Mouse (Mus musculus) liver, embryonic 11.5 days (tissue): ENCODE measurements around the gene Plekha6. TPM values are rescaled to one million over a fixed set of nuclear protein-coding genes. Genes with fewer than 3 reads are reported as not detected.
A peak's percentile ranks its signal among the peaks of the same experiment; 100 is the strongest.

Experiments
- ATAC-seq: fragments of 200-750 bp; cut with Nextera tagmentation; replicated peaks from 2 replicates; pipeline ENCODE4 v1.8.0; 2017; ENCODE audit warnings: moderate number of reproducible peaks, mild to moderate bottlenecking, moderate TSS enrichment, moderate library complexity; ENCODE audit not compliant: low FRiP score
- DNase-seq: peaks from one replicate; pipeline ENCODE4 v3.0.0-alpha.2; 2017; ENCODE audit warnings: low spot score
- H3K27ac ChIP-seq: fragments of 300-500 bp; sonication (generic); 2 replicates; pipeline ENCODE4 v1.5.1; 2014; ENCODE audit warnings: mild to moderate bottlenecking, low read depth, low read length, control low read depth
- H3K27me3 ChIP-seq: fragments of 300-500 bp; sonication (generic); replicated peaks from 2 replicates; pipeline ENCODE4 v1.6.1; 2014; ENCODE audit warnings: low read length, mixed read lengths; ENCODE audit not compliant: control insufficient read depth, insufficient read depth
- H3K36me3 ChIP-seq: fragments of 300-500 bp; sonication (generic); 2 replicates; pipeline ENCODE4 v1.6.1; 2014; ENCODE audit warnings: mild to moderate bottlenecking, low read length, moderate library complexity, mixed read lengths; ENCODE audit not compliant: control insufficient read depth, insufficient read depth
- H3K4me1 ChIP-seq: fragments of 300-500 bp; sonication (generic); replicated peaks from 2 replicates; pipeline ENCODE4 v1.6.1; 2014; ENCODE audit warnings: low read length, mixed read lengths; ENCODE audit not compliant: control insufficient read depth, insufficient read depth
- H3K4me2 ChIP-seq: fragments of 300-500 bp; sonication (generic); 2 replicates; pipeline ENCODE4 v1.6.1; 2014; ENCODE audit warnings: mild to moderate bottlenecking, control low read depth, moderate library complexity
- H3K4me3 ChIP-seq: fragments of 300-500 bp; sonication (generic); 2 replicates; pipeline ENCODE4 v1.5.1; 2014; ENCODE audit warnings: low read depth, low read length, control low read depth
- H3K9ac ChIP-seq: fragments of 300-500 bp; sonication (generic); 2 replicates; pipeline ENCODE4 v1.6.1; 2014; ENCODE audit warnings: low read depth, low read length, control low read depth
- H3K9me3 ChIP-seq: fragments of 300-500 bp; sonication (generic); 2 replicates; pipeline ENCODE4 v1.6.1; 2016; ENCODE audit warnings: low read length, inconsistent platforms, mixed read lengths; ENCODE audit not compliant: control insufficient read depth
- WGBS: fragments of 180-500 bp; shearing (Covaris S2); extraction: QIAGEN DNeasy Blood & Tissue Kit; methylation state at CpG from one replicate; pipeline ENCODE4 v1.1.7; 2014; 5-methylcytosine and 5-hydroxymethylcytosine counted together
- polyA plus RNA-seq: library from polyadenylated mRNA; unstranded; fragments of >200 nt; fragmentation: Nextera tagmentation; extraction: Ambion mirVana; gene quantifications from 2 replicates; pipeline ENCODE4 v1.2.1, GENCODE M21; 2014

The Plekha6 gene
- polyA plus RNA-seq, 1 experiment from 2014 or later: 4.3 TPM

DNA sequence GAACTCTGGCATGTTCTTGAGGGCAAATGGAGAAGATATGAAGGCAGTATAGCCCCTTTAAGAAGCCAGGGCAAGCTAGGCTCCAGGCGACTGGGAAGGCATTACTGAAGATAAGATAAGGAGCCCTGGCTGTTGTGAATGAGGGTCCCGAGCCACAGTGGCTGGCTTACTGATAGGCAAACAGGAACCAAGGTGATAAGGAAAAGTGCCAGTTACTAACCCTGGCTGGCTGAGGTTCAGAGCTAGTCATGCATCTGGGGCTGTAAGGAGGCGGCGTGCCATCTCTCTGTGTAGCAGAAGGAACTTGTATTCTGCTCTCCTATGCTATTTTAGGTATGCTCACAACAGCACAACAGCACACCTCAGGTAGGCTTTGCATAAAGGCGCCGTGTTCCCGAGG is 80.7 kb downstream of the Plekha6 start:
- H3K4me3 ChIP-seq: no peak overlapping the region
- H3K4me1 ChIP-seq: peaks cover 35% of the 10 kb centered on the region
- H3K36me3 ChIP-seq: no peaks in the 10 kb centered on the region
- 14% methylated on average over 7 of the region's 7 CpGs for WGBS
- peak; percentile 94 for ATAC-seq
- no peaks in the 10 kb centered on the region for H3K9me3 ChIP-seq
- peak overlapping the region; percentile 53 for H3K27ac ChIP-seq
- no peak for DNase-seq
- peak overlapping the region; percentile 61 for H3K4me2 ChIP-seq
- H3K9ac ChIP-seq: no peak overlapping the region
- no peaks in the 10 kb centered on the region for H3K27me3 ChIP-seq

DNA sequence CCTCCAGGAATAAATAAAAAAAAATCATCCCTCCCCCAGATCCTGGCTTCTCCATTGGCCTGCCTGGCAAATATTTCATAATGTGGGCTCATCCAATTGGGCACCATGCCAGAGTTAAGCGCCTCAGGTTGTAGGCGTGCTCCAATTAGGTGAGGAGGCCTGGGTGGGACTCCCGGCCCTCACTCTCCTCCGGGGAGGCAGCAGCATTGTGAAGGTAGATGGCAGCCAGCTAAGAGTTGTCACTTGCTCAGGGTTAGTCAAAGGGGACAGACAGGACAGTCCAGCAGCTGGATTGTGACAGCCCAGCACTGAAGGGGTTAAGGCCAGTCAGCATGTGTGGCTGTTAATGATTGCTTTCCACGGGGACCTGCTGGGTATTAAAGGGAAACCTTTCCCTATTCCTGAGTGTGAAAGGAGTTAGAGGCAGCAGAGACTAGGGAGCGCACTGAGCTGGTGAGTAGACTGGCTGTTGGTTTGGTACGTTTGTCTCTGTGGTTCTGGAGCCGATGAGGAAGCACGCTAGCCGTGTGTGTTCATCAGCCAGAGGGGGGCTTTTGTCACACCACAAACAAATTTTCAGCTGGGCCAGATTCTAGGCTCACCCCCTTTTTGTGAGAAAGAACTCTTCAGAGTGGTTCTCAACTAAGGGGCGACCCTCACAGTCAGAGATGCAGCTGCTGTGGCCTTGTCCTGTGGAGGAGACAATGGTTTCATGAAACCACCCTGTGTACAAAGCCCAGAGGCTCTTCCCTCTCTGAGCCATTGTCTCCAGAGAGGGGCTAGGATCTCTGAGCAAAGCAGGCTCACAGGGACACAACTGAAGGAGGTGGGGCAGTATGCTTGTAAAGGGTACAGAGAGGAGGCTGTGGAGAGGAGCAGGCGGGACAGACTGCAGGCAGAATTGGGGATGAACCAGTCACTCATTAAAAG is 81.9 kb downstream of the Plekha6 start:
- Histone ChIP-seq H3K4me1 (peaks cover 35% of the 10 kb centered on the region), H3K9ac (peak overlapping the region; percentile 37; the same call in 1 of the 2 replicates), H3K36me3 (no peaks in the 10 kb centered on the region), H3K27ac (peak overlapping the region; percentile 58), H3K4me3 (peak overlapping the region; percentile 32), H3K4me2 (peak overlapping the region; percentile 61), H3K9me3 (no peaks in the 10 kb centered on the region), H3K27me3 (no peaks in the 10 kb centered on the region)
- peak; percentile 40 for ATAC-seq
- DNase-seq: no peak
- WGBS: 37% methylated on average over 12 of the region's 12 CpGs

DNA sequence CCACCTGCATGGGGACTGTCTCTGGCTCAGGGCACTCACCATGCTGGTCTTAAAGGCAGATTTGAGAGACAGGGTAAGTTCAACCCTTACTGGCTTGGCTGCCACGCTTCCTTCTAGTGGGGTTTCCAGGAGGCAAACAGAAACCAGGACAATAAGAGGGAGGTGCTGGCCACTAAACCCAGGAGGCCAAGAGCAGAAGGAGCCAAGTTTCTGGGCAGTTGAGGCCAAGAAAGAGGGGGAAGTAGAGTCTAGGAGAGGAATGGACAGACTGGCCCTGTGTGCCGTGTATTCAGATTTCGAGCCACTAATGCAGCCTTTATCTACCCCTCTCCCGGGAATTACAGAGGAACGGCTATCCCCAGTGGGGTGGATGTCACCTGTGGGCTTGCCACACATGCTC is 83.2 kb downstream of the Plekha6 start:
- Histone ChIP-seq H3K4me1 (peaks cover 42% of the 10 kb centered on the region), H3K4me3 (no peak overlapping the region)

DNA sequence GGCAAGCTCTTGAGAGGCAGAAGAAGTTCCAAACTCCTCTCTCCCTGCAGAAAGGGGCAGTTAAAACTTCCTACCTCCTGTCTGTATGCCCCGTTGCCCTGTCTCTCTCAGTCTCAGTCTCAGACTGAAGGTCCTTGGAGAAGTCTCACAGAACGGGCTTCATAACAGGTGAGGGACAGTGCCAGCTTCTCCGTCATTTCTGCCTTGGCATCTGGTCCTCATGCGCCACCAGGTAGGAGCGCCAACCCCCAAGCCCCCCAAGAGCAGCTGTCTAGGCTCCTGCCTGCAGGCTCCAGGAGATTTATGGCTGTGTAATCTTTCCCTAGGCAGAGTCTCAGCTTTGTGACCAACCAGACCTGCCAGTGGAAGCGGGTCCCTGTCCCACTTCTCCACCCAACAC is 86.8 kb downstream of the Plekha6 start:
- Histone ChIP-seq H3K27me3 (0 out of 2 replicates have a peak, but pooled peaks cover 2% of the 10 kb centered on the region), H3K4me3 (no peak overlapping the region), H3K4me1 (peaks cover 43% of the 10 kb centered on the region), H3K27ac (peak overlapping the region; percentile 55; the same call in 1 of the 2 replicates), H3K9me3 (no peaks in the 10 kb centered on the region), H3K9ac (no peak overlapping the region), H3K36me3 (no peaks in the 10 kb centered on the region), H3K4me2 (no peak overlapping the region)
- DNase-seq (no peak), ATAC-seq (no peak)
- WGBS: 82% methylated on average over 6 of the region's 6 CpGs

More for the DNA sequence above, 83.2 kb downstream of the Plekha6 start:
- 68% methylated on average over 5 of the region's 5 CpGs for WGBS
- Histone ChIP-seq H3K9ac (no peak overlapping the region), H3K27me3 (no peaks in the 10 kb centered on the region), H3K9me3 (no peaks in the 10 kb centered on the region), H3K4me2 (peak overlapping the region; percentile 61; the same call in 1 of the 2 replicates), H3K27ac (no peak overlapping the region), H3K36me3 (no peaks in the 10 kb centered on the region)
- ATAC-seq (no peak), DNase-seq (no peak)

DNA sequence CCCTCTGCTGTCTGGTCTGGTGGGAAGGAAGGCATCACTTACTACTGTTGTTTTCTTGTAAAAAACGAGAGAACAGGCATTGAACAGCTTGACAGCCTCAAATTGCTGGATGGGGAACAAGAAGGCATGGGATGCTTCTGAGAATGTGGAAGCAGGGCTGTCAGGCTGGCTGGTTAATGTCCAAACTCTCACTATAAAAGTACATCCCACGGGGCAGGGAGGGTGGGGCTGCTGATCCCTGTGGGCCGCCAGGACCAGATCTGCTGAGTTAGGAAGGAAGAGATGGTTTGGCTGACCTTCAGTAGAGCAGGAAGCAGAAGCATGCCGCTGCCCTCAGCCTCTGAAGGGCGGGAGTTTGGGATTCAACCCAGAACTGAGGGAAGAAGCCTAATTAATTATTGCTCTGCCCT is 87.6 kb downstream of the Plekha6 start:
- Histone ChIP-seq H3K27ac (peak overlapping the region; percentile 55), H3K27me3 (0 out of 2 replicates have a peak, but pooled peaks cover 2% of the 10 kb centered on the region), H3K36me3 (no peaks in the 10 kb centered on the region), H3K4me1 (peaks cover 43% of the 10 kb centered on the region), H3K4me3 (no peak overlapping the region), H3K9ac (no peak overlapping the region), H3K9me3 (no peaks in the 10 kb centered on the region), H3K4me2 (no peak overlapping the region)
- DNase-seq (no peak), ATAC-seq (0 out of 2 replicates have a peak, but pooled peaks have one; percentile 16)
- WGBS: 31% methylated on average over 5 of the region's 5 CpGs

- Histone ChIP-seq H3K4me1 (peaks cover 37% of the 10 kb centered on the region), H3K4me2 (no peak overlapping the region), H3K27ac (peak overlapping the region; percentile 68), H3K27me3 (0 out of 2 replicates have a peak, but pooled peaks cover 2% of the 10 kb centered on the region), H3K36me3 (no peaks in the 10 kb centered on the region), H3K9me3 (no peaks in the 10 kb centered on the region), H3K4me3 (no peak overlapping the region), H3K9ac (no peak overlapping the region)
- DNase-seq (no peak), ATAC-seq (peak; percentile 13)
- 59% methylated on average over 3 of the region's 3 CpGs for WGBS
Observed at GRCm38 (mm10) chr1:133252251-133252650, 88.2 kb downstream of the Plekha6 start.

DNA sequence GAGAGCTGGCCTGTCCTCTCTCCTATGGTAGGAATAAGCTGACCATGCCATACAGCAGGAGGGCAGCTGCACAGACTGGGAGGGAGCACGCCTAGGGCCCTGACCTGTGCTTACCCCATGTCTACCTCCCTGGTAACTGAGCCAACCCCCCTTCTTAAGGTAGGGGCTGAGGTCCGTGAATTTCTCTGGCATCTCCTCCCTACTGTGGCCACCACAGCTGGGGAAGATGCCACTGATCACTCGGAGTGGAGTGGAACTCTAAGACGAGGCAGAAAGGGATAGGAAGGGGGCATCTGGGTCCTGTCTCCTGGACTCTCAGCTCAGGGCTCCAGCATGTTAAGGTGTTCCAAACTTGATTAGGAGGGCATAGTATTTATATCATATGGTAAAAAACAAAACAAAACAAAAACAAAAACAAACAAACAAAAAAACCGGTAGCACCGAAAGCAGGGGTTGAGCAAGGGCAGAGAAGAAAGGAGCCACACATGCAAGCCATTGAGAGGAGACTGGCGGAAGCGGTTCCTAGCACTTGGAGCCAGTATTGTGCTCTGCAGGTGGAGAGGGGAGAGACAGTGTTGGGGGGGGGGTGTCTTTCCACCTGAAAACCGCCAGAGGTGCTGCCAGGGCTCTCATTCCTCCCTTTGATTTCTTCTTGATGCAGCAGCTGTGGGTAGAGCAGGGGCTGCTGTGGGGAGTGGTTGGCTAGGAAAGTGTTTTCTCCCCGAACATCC is 89.0 kb downstream of the Plekha6 start:
- DNase-seq: no peak
- peaks cover 36% of the 10 kb centered on the region for H3K4me1 ChIP-seq
- no peak overlapping the region for H3K9ac ChIP-seq
- WGBS: 49% methylated on average over 10 of the region's 10 CpGs
- peak overlapping the region; percentile 68; the same call in 1 of the 2 replicates for H3K27ac ChIP-seq
- H3K9me3 ChIP-seq: no peaks in the 10 kb centered on the region
- H3K27me3 ChIP-seq: 0 out of 2 replicates have a peak, but pooled peaks cover 2% of the 10 kb centered on the region
- H3K36me3 ChIP-seq: no peaks in the 10 kb centered on the region
- no peak overlapping the region for H3K4me2 ChIP-seq
- no peak for ATAC-seq
- H3K4me3 ChIP-seq: no peak overlapping the region

DNA sequence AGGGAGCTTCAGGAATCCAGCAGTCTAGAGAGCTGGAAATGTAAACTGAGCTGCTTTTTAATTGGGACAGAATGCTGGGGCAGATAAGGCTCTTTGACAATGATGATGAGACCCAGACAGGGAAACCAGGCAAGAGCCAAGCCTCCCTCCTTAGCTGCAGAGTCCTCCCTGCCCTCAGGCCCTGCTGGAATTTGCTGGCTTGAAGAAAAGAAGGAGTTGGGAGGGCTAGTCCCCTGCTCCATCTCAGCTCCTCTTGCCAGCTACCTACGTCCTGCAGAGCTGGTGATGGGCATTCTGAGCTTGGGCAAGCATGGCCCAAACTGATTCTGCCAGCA is 89.5 kb downstream of the Plekha6 start:
- Histone ChIP-seq H3K9me3 (no peaks in the 10 kb centered on the region), H3K27ac (peak overlapping the region; percentile 68), H3K4me2 (no peak overlapping the region), H3K27me3 (0 out of 2 replicates have a peak, but pooled peaks cover 2% of the 10 kb centered on the region), H3K9ac (no peak overlapping the region), H3K36me3 (no peaks in the 10 kb centered on the region), H3K4me1 (peaks cover 41% of the 10 kb centered on the region), H3K4me3 (no peak overlapping the region)
- ATAC-seq (no peak), DNase-seq (no peak)
- WGBS: 28% methylated on average over 1 of the region's 1 CpGs
